Mouse (Mus musculus): Measurements from ENCODE around the gene Fam83e. TPM values are rescaled to one million over a fixed set of nuclear protein-coding genes. Genes with fewer than 3 reads are reported as not detected.
A peak's percentile ranks its signal among the peaks of the same experiment; 100 is the strongest.

Gene Fam83e
- total and polyA plus RNA-seq, 3 experiments, result 0.13 to 1.3 (median 0.74) TPM

DNA sequence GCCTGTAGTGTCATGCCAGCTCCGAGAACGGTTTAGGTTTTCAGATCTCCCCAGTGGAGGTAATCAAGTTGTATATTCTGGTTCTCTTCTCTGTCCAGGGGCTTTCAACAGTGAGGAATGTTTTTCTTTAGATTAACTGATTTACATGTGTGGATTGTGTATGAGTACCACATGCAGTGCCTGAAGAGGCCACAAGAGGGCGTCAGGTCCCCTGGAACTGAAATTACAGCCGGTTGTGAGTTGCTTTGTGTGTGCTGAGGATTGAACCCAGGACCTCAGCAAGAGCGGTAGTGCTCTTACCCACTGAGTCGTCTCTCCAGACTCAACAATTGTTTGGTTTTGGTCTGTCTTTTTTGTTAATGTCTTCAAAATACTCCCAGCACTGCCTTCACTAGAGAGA, 25.5 kb downstream of the Fam83e start:
- DNase-seq (ENCODE audit: extremely low read depth), result no peak
- dilution Hi-C loops (cut with MboI; ENCODE audit: extremely low pct_ligation_motif_present, extremely low pct_unique_long_range_greater_than_20kb, low sequenced_read_pairs) (no loop called here), in situ Hi-C loops (cut with MboI; ENCODE audit: low pct_ligation_motif_present, low pct_unique_long_range_greater_than_20kb, low sequenced_read_pairs) (no loop called here)
- Histone ChIP-seq H3K4me1 (ENCODE audit: control insufficient read depth in 1 of 2, insufficient read depth in 2 of 2) (peaks cover 12% of the 10 kb centered on the region in 2 experiments), H3K27me3 (replicated peaks) (peaks cover 24% of the 10 kb centered on the region), H3K79me2 (replicated peaks; ENCODE audit: control insufficient read depth, extremely low read depth, insufficient read depth, poor library complexity, severe bottlenecking) (no peaks in the 10 kb centered on the region), H3K9ac (ENCODE audit: insufficient read depth, low read depth) (no peak overlapping the region), H3K4me3 (replicated peaks in 1 of 3; ENCODE audit: low read depth in 2 of 3, low read length in 2 of 3, poor library complexity in 1 of 3) (no peak overlapping the region), H3K9me3 (replicated peaks; ENCODE audit: low read length) (peaks cover 8% of the 10 kb centered on the region), H3K27ac (ENCODE audit: insufficient read depth, low read depth) (no peak overlapping the region), H3K4me2 (ENCODE audit: insufficient read depth, low read depth, poor library complexity, severe bottlenecking) (no peak overlapping the region), H3K36me3 (replicated peaks in 1 of 2; ENCODE audit: control insufficient read depth in 1 of 2, insufficient read depth in 1 of 2, low read length in 1 of 2) (no peaks in the 10 kb centered on the region)
- peak; percentile 44 for TF ChIP-seq SMC3 (IDR thresholded peaks at IDR 0.05; ENCODE audit: low read depth, low read length)
- no peak for TF ChIP-seq TBP (conservative IDR thresholded peaks at IDR 0.05; ENCODE audit: low read depth, low read length)
- peak; percentile 51 to 59; a peak in 3 of 4 replicates for TF ChIP-seq CTCF (conservative IDR thresholded peaks at IDR 0.05 in 1 of 2, IDR thresholded peaks at IDR 0.05 in 1 of 2; ENCODE audit: low read depth in 2 of 2, low read length in 2 of 2)
- no peak for TF ChIP-seq TCF12 (IDR thresholded peaks at IDR 0.05; ENCODE audit: low read depth, low read length)
- TF ChIP-seq RAD21 (IDR thresholded peaks at IDR 0.05; ENCODE audit: low read depth, low read length), result peak; percentile 37

DNA sequence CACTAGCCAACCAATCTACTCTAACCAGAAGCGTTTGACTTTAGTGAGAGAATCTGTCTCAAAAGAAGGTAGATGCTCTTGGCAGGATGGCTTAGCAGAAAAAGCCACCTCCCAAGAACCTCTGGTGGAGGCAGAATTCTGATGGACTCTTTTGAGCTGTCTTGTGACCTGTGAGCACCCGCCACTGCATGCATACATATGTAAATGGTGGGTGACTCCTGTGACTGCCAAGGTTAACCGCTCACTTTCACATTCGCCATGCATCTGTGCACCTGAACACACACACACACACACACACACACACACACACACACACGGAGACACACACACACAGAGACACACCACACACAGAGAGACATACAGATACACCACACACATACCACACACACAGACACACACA, 26.4 kb downstream of the Fam83e start:
- Histone ChIP-seq H3K36me3 (replicated peaks in 1 of 2; ENCODE audit: control insufficient read depth in 1 of 2, insufficient read depth in 1 of 2, low read length in 1 of 2) (no peaks in the 10 kb centered on the region), H3K27ac (ENCODE audit: insufficient read depth, low read depth) (no peak overlapping the region), H3K4me3 (replicated peaks in 1 of 3; ENCODE audit: low read depth in 2 of 3, low read length in 2 of 3, poor library complexity in 1 of 3) (no peak overlapping the region), H3K4me2 (ENCODE audit: insufficient read depth, low read depth, poor library complexity, severe bottlenecking) (no peak overlapping the region), H3K27me3 (replicated peaks) (peaks cover 20% of the 10 kb centered on the region), H3K4me1 (ENCODE audit: control insufficient read depth in 1 of 2, insufficient read depth in 2 of 2) (peaks cover 6 to 7% of the 10 kb centered on the region in 2 experiments), H3K79me2 (replicated peaks; ENCODE audit: control insufficient read depth, extremely low read depth, insufficient read depth, poor library complexity, severe bottlenecking) (no peaks in the 10 kb centered on the region), H3K9me3 (replicated peaks; ENCODE audit: low read length) (peaks cover 8% of the 10 kb centered on the region), H3K9ac (ENCODE audit: insufficient read depth, low read depth) (no peak overlapping the region)
- dilution Hi-C loops (cut with MboI; ENCODE audit: extremely low pct_ligation_motif_present, extremely low pct_unique_long_range_greater_than_20kb, low sequenced_read_pairs), result no loop called here
- no peak for DNase-seq (ENCODE audit: extremely low read depth)
- no peak for TF ChIP-seq ZKSCAN1 (IDR thresholded peaks at IDR 0.05; ENCODE audit: borderline replicate concordance, low read depth, low read length)
- in situ Hi-C loops (cut with MboI; ENCODE audit: low pct_ligation_motif_present, low pct_unique_long_range_greater_than_20kb, low sequenced_read_pairs), result no loop called here

DNA sequence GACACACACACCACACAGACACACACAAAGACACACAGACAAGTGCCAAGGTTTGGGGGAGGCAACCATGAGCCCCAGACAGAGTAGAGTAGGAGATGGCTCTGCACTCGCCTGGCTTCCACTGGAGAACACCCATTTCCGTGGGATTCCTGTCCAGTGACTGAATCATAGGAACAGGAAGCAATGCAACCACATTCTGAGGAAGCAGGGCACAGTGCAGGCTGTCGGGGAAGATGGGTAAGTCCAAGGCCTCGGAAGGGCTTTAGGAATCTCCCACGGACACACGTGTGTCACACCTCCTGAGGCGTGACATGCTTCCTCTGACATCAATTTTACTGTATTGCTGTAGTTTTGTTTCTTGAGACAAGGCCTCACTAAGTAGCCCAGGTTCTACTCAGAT, 27.1 kb downstream of the Fam83e start:
- Histone ChIP-seq H3K4me3 (replicated peaks in 1 of 3; ENCODE audit: low read depth in 2 of 3, low read length in 2 of 3, poor library complexity in 1 of 3) (no peak overlapping the region), H3K27me3 (replicated peaks) (peaks cover 21% of the 10 kb centered on the region), H3K4me1 (ENCODE audit: control insufficient read depth in 1 of 2, insufficient read depth in 2 of 2) (peaks cover 0 to 7% of the 10 kb centered on the region in 2 experiments; a peak in 2 of 4 replicates), H3K9me3 (replicated peaks; ENCODE audit: low read length) (peaks cover 8% of the 10 kb centered on the region), H3K9ac (ENCODE audit: insufficient read depth, low read depth) (no peak overlapping the region), H3K36me3 (replicated peaks in 1 of 2; ENCODE audit: control insufficient read depth in 1 of 2, insufficient read depth in 1 of 2, low read length in 1 of 2) (no peaks in the 10 kb centered on the region), H3K4me2 (ENCODE audit: insufficient read depth, low read depth, poor library complexity, severe bottlenecking) (no peak overlapping the region), H3K79me2 (replicated peaks; ENCODE audit: control insufficient read depth, extremely low read depth, insufficient read depth, poor library complexity, severe bottlenecking) (no peaks in the 10 kb centered on the region), H3K27ac (ENCODE audit: insufficient read depth, low read depth) (no peak overlapping the region)
- TF ChIP-seq POLR2A (IDR thresholded peaks at IDR 0.05; ENCODE audit: low read depth, low read length) (no peak), GABPA (IDR thresholded peaks at IDR 0.05; ENCODE audit: insufficient replicate concordance, low read depth, low read length) (no peak), CHD2 (IDR thresholded peaks at IDR 0.05; ENCODE audit: low read length) (no peak), CTCF (conservative IDR thresholded peaks at IDR 0.05 in 1 of 2, IDR thresholded peaks at IDR 0.05 in 1 of 2; ENCODE audit: low read depth in 2 of 2, low read length in 2 of 2) (no peak), RAD21 (IDR thresholded peaks at IDR 0.05; ENCODE audit: low read depth, low read length) (no peak), ZNF384 (IDR thresholded peaks at IDR 0.05; ENCODE audit: low read depth, low read length) (no peak)
- dilution Hi-C loops (cut with MboI; ENCODE audit: extremely low pct_ligation_motif_present, extremely low pct_unique_long_range_greater_than_20kb, low sequenced_read_pairs) (no loop called here), in situ Hi-C loops (cut with MboI; ENCODE audit: low pct_ligation_motif_present, low pct_unique_long_range_greater_than_20kb, low sequenced_read_pairs) (no loop called here)
- no peak for DNase-seq (ENCODE audit: extremely low read depth)
